Mouse (Mus musculus): ENCODE results near the gene Cenpp.
"Not testable (repeated sequence)": the region's sequence is repeated elsewhere in the genome, so short reads cannot be mapped to it uniquely, and the experiment has no call there.

Cenpp gene

GRCm38 (mm10) chr13:49607714-49608113 lies 44.9 kb downstream of the Cenpp start, which contains the start of gene Ogn:
Gene Ogn, plus strand, starts transcription at chr13:49608046.
- DNase-seq (ENCODE audit: low read depth, low spot score), result no peak

GRCm38 (mm10) chr13:49603603-49604002 lies 49.0 kb downstream of the Cenpp start:
- DNase-seq (ENCODE audit: low read depth, low spot score), result no peak

DNA sequence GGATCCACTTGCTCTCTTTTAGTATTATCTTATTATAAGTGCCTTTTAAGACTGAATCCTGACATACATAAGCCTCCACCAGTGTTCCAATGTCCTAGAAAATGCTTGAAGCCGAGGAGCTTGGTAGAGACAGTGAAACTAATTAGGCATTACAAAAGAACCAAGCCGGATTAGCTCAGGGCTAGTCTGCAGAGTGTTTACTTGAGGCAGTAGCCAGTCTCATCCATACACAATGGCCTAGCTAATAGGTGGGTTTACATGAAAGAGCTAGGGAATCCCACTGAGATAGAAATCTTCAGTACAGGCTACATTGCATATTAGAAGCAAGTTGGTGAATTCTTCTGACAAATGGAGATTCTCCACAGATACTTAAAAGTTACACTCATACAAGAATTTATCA lies 50.0 kb downstream of the Cenpp start:
- DNase-seq (ENCODE audit: low read depth, low spot score), result not testable (repeated sequence)

GRCm38 (mm10) chr13:49586062-49586461 lies 66.5 kb downstream of the Cenpp start:
- DNase-seq (ENCODE audit: low read depth, low spot score), result no peak

GRCm38 (mm10) chr13:49584307-49585005 lies 68.1 kb downstream of the Cenpp start:
- no peak for DNase-seq (ENCODE audit: low read depth, low spot score)

DNA sequence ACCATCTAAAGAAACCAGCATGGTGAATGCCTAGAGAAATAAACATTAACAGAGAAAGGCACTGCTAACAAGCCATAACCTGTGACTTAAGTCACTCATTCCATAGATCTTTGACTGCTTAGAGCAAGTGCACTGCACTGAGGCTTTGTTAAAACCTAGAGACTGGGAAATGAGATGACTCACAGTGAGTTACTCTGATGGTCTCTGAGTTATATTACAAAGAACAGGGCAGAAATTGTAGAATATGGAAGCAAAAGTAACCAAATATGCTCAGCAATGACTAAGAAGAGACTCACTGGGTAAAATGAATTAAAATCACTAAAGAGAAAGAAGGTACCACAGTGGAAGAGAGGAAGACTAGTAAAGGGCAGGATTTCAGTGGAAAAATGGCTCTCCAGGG lies 68.7 kb downstream of the Cenpp start:
- DNase-seq (ENCODE audit: low read depth, low spot score), result no peak

DNA sequence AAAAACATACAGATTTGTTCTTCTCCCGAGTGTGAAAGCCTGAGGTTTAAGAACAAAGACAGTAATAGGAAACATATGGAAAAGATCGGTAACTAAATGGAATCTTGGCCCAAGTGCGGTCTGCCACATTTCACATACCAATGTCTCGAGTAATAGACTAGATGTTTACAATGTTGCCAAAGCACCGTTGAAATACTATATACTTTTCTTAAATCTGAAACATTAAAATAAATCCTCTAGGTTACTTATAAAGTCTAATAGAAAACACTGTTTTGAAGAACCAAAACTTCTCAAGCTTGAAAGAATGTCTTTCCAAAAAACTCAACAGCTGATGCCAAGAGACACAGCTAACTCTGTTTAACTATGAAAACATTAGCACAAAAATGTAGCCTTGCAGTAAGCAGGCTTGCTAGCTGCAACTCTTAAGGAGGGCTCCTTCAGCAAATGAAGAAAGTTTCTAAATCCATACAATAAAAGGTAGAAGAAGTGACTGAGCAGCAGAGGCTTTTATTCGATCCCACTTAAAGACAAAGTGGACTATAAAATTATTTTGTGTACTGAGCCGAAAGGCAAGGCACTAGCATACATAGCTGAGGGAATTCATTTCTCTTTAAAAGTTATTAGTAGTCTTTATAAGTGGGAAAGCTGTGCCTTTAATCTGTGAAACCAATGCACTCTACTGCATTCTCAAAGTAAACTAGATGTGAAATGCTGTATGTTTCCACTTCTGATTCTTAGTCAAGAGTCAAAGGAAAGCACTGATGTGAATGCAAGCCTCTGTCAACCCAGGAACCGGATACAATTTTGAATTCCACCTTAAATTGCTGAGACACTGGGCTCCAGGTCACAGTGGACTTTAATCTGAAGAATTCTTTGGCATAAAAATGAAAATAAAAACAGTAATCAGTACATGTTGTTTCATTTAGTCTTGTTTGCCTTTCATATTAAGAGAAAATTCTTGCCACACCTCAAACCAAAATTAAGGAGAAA lies 70.7 kb downstream of the Cenpp start, which contains the start of gene Omd:
Omd (plus strand) TSS at position 922 of the 990 bp plus-strand sequence.
- DNase-seq (ENCODE audit: low read depth, low spot score), result no peak

DNA sequence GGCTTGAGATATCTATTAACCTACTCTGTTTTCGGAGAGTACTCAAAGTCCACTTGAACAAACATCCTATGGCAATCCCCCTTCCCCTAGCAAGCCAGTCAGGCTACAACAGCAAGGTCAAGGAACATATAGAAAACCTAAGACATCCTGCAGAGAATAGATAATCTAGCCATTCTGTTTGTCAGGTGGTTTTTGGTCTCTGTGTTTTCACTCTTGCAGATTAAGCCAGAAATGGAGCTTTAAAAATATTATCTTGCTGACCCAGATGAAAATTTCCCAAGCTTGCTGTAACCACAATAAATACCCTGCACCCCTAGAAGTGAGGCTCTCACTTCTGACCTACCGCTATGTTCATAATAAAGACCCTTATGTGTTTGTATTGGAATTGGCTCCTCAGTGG lies 81.2 kb downstream of the Cenpp start:
- DNase-seq (ENCODE audit: low read depth, low spot score), result no peak

GRCm38 (mm10) chr13:49570371-49570770 lies 82.2 kb downstream of the Cenpp start:
- no peak for DNase-seq (ENCODE audit: low read depth, low spot score)

DNA sequence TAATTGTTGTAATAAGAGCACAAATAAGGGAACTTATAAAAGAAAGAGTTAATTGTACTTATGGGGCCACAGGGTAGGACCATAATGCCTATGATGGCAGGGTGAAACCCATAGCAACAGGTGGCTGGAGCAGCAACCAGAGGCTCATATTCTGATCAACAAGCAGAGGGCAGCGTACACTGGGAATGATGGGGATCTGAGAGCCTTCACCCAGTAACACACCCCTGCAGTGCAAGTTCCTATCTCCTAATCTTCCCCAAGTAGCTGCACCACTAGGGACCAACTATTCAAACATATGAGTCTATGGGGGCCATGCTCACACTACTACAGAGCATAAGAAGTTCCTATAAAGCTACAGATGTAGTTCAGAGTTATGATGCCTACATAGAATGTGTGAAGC lies 88.2 kb downstream of the Cenpp start:
- DNase-seq (ENCODE audit: low read depth, low spot score), result no peak

GRCm38 (mm10) chr13:49560886-49561285 lies 91.7 kb downstream of the Cenpp start:
- DNase-seq (ENCODE audit: low read depth, low spot score), result no peak

GRCm38 (mm10) chr13:49559185-49559584 lies 93.4 kb downstream of the Cenpp start:
- no peak for DNase-seq (ENCODE audit: low read depth, low spot score)

DNA sequence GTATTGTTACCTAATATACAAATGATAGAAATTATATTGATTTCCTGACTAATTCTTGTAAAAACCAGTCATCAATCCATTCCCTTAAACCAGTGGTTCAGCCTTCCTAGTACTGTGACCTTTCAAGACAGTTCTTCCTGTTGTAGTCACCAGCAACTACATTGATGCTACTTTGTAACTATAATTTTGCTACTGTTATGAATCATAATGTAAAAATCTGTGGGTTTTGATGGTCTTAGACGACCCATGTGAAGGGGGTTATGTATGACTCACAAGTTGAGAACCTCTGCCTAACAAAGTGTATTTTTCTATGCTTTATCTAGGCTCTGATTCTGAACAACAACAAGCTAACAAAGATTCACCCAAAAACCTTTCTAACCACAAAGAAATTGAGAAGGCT lies 95.7 kb downstream of the Cenpp start:
- no peak for DNase-seq (ENCODE audit: low read depth, low spot score)

DNA sequence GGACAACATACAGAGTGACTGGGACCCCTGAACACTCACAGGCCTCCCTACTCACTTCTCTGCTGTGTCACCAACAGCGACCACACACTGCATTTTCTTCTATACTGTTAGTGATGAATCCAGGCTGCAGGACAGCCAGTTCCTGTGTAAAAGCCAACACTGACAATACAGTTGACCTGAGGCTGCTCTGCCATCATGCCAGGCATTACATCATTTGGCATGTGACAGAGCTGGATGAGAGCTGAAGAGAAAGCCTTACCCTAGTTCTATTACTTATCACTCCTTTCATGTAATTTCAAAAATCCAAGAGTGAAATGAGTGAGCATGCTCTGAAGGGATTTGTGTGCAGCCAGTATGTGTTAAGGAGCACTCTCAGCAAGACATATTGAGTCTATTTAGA lies 96.4 kb downstream of the Cenpp start:
- DNase-seq (ENCODE audit: low read depth, low spot score), result no peak

- DNase-seq (ENCODE audit: low read depth, low spot score), result no peak
Measured at GRCm38 (mm10) chr13:49554519-49554918, 98.1 kb downstream of the Cenpp start.

- DNase-seq (ENCODE audit: low read depth, low spot score), result no peak
Measured at GRCm38 (mm10) chr13:49549616-49550015, 103.0 kb downstream of the Cenpp start.

DNA sequence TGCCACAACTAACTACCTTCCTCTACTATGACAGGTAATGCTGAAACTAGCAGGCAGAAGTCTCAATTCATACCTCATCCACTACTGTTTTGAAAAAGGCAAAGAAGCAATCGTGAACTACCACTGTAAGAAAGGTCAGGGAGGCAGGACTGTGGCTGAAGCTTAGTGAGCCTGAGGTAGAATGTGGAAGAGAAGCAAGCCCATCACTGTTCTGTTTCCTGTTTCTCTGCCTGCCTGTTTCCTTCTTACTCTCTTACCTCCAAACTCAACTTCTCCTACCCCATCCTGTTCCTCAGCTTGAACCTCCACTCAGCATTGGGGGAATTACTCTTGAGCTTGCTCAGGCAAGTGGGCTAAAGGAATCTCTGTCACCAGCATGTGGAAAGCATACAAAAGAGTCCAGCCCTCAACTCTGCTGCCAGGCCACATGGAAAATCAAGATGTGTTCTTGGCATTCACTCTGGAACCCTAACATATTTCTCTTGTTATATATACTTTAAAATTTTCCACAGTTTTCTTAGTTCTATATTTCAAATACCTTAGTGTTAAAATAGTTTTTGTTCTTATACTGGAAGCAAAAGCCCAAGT lies 104.9 kb downstream of the Cenpp start:
- no peak for DNase-seq (ENCODE audit: low read depth, low spot score)

- DNase-seq (ENCODE audit: low read depth, low spot score), result no peak
Measured at GRCm38 (mm10) chr13:49546517-49546916, 106.1 kb downstream of the Cenpp start.

DNA sequence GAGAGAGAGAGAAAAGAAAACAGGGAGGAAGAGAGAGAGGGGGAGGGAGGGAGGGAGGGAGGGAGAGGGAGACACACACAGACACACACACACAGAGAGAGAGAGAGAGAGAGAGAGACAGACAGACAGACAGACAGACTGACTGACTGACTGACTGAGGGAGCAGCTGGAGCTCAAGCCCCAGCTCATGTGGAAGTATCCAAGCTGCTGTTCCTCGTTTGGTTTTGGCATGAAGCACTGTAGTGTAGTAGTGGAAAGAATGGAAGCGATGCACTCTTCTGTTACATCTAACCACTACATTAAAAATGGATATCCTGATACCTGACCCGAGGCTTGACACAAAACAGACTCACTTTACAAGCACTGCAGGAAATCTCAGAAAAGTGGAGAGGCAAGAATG lies 106.9 kb downstream of the Cenpp start:
- no peak for DNase-seq (ENCODE audit: low read depth, low spot score)

DNA sequence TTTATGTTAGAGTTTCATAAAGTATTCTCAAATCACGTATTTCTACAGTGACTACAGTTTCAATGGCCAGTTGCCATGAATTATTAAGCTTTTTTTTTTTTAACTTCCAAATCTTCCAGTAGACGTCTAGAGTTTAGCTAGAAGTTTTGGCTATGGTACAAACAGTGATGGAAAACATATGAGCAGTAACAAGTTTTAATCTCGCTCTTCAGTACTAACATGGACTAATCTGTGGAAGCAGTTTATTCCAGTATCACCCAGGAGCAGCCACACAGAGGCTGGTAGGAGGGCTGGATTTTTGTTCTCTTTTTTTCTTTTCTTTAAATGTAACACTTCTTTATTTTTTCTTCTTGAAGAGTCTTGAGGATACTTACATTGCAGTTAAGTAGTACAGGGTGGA lies 108.3 kb downstream of the Cenpp start, which contains the start of gene Aspn:
Aspn (plus strand) TSS at position 165 of the 400 bp plus-strand sequence.
- DNase-seq (ENCODE audit: low read depth, low spot score), result no peak

DNA sequence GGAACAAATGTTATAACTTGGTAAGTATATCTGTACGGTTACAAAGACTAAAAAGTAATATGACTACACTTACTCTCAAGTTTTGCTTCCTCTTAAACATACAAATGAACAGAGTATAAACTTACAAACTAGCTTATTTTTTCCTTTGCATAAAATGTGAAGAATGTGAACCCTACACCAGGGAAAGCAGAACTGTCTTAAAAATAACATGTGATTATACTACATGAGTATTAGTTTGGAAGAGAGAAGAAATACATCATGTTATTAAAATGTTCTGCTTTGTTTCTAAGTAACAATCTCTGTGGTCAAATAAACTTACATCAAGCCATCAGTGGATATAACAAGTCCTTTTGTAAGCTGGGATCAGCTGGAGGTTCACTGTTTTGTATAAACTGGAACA lies 113.9 kb downstream of the Cenpp start:
- no peak for DNase-seq (ENCODE audit: low read depth, low spot score)

DNA sequence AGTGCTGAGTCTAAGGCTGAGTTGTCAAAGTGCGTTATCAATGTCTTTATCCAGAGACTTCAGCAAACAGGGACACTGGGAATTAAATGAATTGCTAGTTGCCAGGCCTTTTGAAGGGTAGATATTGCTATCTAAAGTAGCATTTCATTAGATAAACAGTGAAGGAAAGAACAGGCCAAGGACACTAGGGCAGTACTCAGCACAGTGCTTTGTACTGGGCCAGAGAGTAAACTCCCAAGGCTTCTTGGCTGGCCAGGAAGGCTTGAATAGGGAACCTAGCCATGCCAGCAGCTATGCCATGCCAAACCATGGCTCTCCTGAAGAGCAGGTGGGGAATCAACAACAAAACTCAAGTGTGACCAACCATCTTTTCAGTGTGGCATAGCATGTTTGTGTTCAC lies 115.6 kb downstream of the Cenpp start:
- DNase-seq (ENCODE audit: low read depth, low spot score), result no peak
